Mouse (Mus musculus) kidney, adult 2 months (tissue): ENCODE measurements around the gene Pde4d. TPM values are rescaled to one million over a fixed set of nuclear protein-coding genes. Genes with fewer than 3 reads are reported as not detected.

Source experiments
- DNase-seq: peaks from one replicate; pipeline ENCODE4 v3.0.0; 2021
- H3K27ac ChIP-seq: fragments of 200-500 bp; 2 replicates; pipeline ENCODE4 v1.5.1; 2012; ENCODE audit warnings: low read depth, low read length, control low read depth, inconsistent platforms; ENCODE audit not compliant: insufficient read depth
- H3K27me3 ChIP-seq: fragments of 200-500 bp; replicated peaks from 2 replicates; pipeline ENCODE4 v1.6.1; 2012; ENCODE audit warnings: mild to moderate bottlenecking, moderate library complexity, low read length, inconsistent platforms; ENCODE audit not compliant: control insufficient read depth, insufficient read depth
- H3K36me3 ChIP-seq: fragments of 200-500 bp; 2 replicates; pipeline ENCODE4 v1.6.1; 2012; ENCODE audit warnings: mild to moderate bottlenecking, moderate library complexity, low read length, inconsistent platforms; ENCODE audit not compliant: control insufficient read depth, insufficient read depth
- H3K4me1 ChIP-seq: fragments of 200-500 bp; 2 replicates; pipeline ENCODE4 v1.6.1; 2011; ENCODE audit warnings: low read length; ENCODE audit not compliant: control insufficient read depth, insufficient read depth
- H3K4me3 ChIP-seq: fragments of 200-500 bp; 2 replicates; pipeline ENCODE4 v1.5.1; 2011; ENCODE audit warnings: mild to moderate bottlenecking, low read depth, low read length, control low read depth; ENCODE audit not compliant: insufficient read depth
- CTCF ChIP-seq: fragments of 200-500 bp; conservative IDR thresholded peaks from 2 replicates; pipeline ENCODE4 v1.5.1; 2011; ENCODE audit warnings: low read depth, mild to moderate bottlenecking, control low read depth, low read length, moderate library complexity, mixed read lengths; ENCODE audit not compliant: insufficient read depth, insufficient read length
- POLR2A ChIP-seq: fragments of 200-500 bp; IDR thresholded peaks from one replicate; pipeline ENCODE4 v1.6.1; 2011; ENCODE audit warnings: low read depth, low read length, control low read depth
- WGBS: fragments of 180-500 bp; shearing (Covaris S2); methylation state at CpG from one replicate; pipeline ENCODE4 v1.1.7; 2018; 5-methylcytosine and 5-hydroxymethylcytosine counted together
- polyA plus RNA-seq: library from polyadenylated mRNA; depleted of rRNA; stranded (reverse); fragments of >200 nt; gene quantifications from 2 replicates; pipeline ENCODE4 v1.2.3, GENCODE M21; 2012

Pde4d gene
- polyA plus RNA-seq, 1 experiment = 18.3 TPM

GRCm38 (mm10) chr13:108821270-108821669 lies 371.5 kb downstream of the Pde4d start:
- TF ChIP-seq CTCF (no peak), POLR2A (no peak)
- H3K4me1 ChIP-seq = peaks cover 3% of the 10 kb centered on the region; the same call in 1 of the 2 replicates
- 93% methylated on average over 7 of the region's 7 CpGs for WGBS
- no peaks in the 10 kb centered on the region for H3K27me3 ChIP-seq
- no peak for DNase-seq
- no peak overlapping the region for H3K4me3 ChIP-seq
- H3K36me3 ChIP-seq = no peaks in the 10 kb centered on the region
- H3K27ac ChIP-seq = no peak overlapping the region

GRCm38 (mm10) chr13:108824638-108825310 lies 375.0 kb downstream of the Pde4d start:
- Histone ChIP-seq H3K27me3 (no peaks in the 10 kb centered on the region), H3K27ac (no peak overlapping the region), H3K4me1 (peaks cover 3% of the 10 kb centered on the region; the same call in 1 of the 2 replicates), H3K4me3 (no peak overlapping the region), H3K36me3 (no peaks in the 10 kb centered on the region)
- peak; percentile 47 for DNase-seq
- TF ChIP-seq POLR2A = no peak
- WGBS = 80% methylated on average over 8 of the region's 8 CpGs

- no peak for TF ChIP-seq POLR2A
- no peak for TF ChIP-seq CTCF
- 89% methylated on average over 6 of the region's 6 CpGs for WGBS
- no peaks in the 10 kb centered on the region for H3K36me3 ChIP-seq
- H3K27me3 ChIP-seq = no peaks in the 10 kb centered on the region
- no peak overlapping the region for H3K27ac ChIP-seq
- no peak for DNase-seq
- no peak overlapping the region for H3K4me3 ChIP-seq
- H3K4me1 ChIP-seq = peaks cover 3% of the 10 kb centered on the region; the same call in 1 of the 2 replicates
Measured at GRCm38 (mm10) chr13:108825501-108825900, 375.8 kb downstream of the Pde4d start.

GRCm38 (mm10) chr13:108834197-108834596 lies 384.4 kb downstream of the Pde4d start:
- H3K4me1 ChIP-seq = no peaks in the 10 kb centered on the region
- WGBS = 100% methylated on average over 1 of the region's 1 CpGs
- H3K27me3 ChIP-seq = no peaks in the 10 kb centered on the region
- no peak for DNase-seq
- no peak overlapping the region for H3K4me3 ChIP-seq
- H3K36me3 ChIP-seq = no peaks in the 10 kb centered on the region
- no peak overlapping the region for H3K27ac ChIP-seq
- TF ChIP-seq CTCF (no peak), POLR2A (no peak)

GRCm38 (mm10) chr13:108836314-108836713 lies 386.6 kb downstream of the Pde4d start:
- WGBS = 79% methylated on average over 3 of the region's 3 CpGs

GRCm38 (mm10) chr13:108839142-108839541 lies 389.4 kb downstream of the Pde4d start:
- 23% methylated on average over 7 of the region's 7 CpGs for WGBS
- no peak overlapping the region for H3K27ac ChIP-seq
- TF ChIP-seq CTCF (no peak), POLR2A (no peak)
- H3K4me1 ChIP-seq = 0 out of 2 replicates have a peak, but pooled peaks cover 3% of the 10 kb centered on the region
- no peaks in the 10 kb centered on the region for H3K36me3 ChIP-seq
- peak; percentile 8 for DNase-seq
- H3K27me3 ChIP-seq = no peaks in the 10 kb centered on the region
- H3K4me3 ChIP-seq = no peak overlapping the region

More at GRCm38 (mm10) chr13:108836314-108836713, 386.6 kb downstream of the Pde4d start:
- Histone ChIP-seq H3K27ac (no peak overlapping the region), H3K27me3 (no peaks in the 10 kb centered on the region), H3K36me3 (no peaks in the 10 kb centered on the region), H3K4me1 (no peaks in the 10 kb centered on the region), H3K4me3 (no peak overlapping the region)
- no peak for DNase-seq
- TF ChIP-seq POLR2A (no peak), CTCF (no peak)

GRCm38 (mm10) chr13:108854090-108854489 lies 404.3 kb downstream of the Pde4d start:
- no peak overlapping the region for H3K27ac ChIP-seq
- DNase-seq = no peak
- H3K4me1 ChIP-seq = peaks cover 7% of the 10 kb centered on the region; the same call in 1 of the 2 replicates
- H3K27me3 ChIP-seq = no peaks in the 10 kb centered on the region
- no peak overlapping the region for H3K4me3 ChIP-seq
- TF ChIP-seq CTCF = no peak
- no peak for TF ChIP-seq POLR2A
- no peaks in the 10 kb centered on the region for H3K36me3 ChIP-seq
- 45% methylated on average over 5 of the region's 5 CpGs for WGBS
